17 mouse cellular contexts compared by ENCODE assay signal in genomic region chr7:4743354-4743753, GRCm38 (mm10). TPM values are rescaled to one million over a fixed set of nuclear protein-coding genes. Genes with fewer than 3 reads are reported as not detected.
DNase-seq lines count a peak whose midpoint lies in the region; ATAC-seq lines count a peak whose summit lies in the region.
"Had no signal": no experiment of that assay in that cellular context is flagged by ENCODE, and none has a peak within 500 bp of the region (broad histone marks: within the 10 kb centered on the region; RNA-seq: fewer than 3 reads in every experiment).

No protein-coding gene starts in this region.

- no peak for ATAC-seq in heart, embryonic 13.5 days (ENCODE audit: extremely low read depth, insufficient number of reproducible peaks, low FRiP score, low TSS enrichment)
- no peak for ATAC-seq in neural tube, embryonic 12.5 days (ENCODE audit: low FRiP score, low read depth)
- no peak for ATAC-seq in liver, embryonic 11.5 days (replicated peaks; ENCODE audit: low FRiP score)
- ATAC-seq: intestine, embryonic 15.5 days had no signal

- no peak overlapping the region for H3K4me2 ChIP-seq in heart, embryonic 13.5 days
- H3K4me2 ChIP-seq in neural tube, embryonic 12.5 days (replicated peaks): 0 out of 2 replicates have a peak overlapping the region, but pooled peaks have one; percentile 86
- peak overlapping the region; percentile 81 for H3K4me2 ChIP-seq in liver, embryonic 11.5 days
- H3K4me2 ChIP-seq: intestine, embryonic 15.5 days had no signal

- DNase-seq in heart, adult 8-10 months (ENCODE audit: low spot score): no peak
- no peak for DNase-seq in neural tube, embryonic 10.5 days (ENCODE audit: extremely low spot score, low spot score)
- DNase-seq in liver, embryonic 11.5 days (ENCODE audit: low spot score): no peak
- DNase-seq in lung, postnatal 25 days (ENCODE audit: low spot score): peak; percentile 54
- DNase-seq in spleen, adult 18-20 months: no peak
- DNase-seq: cerebellum, adult 2 months; embryo, embryonic 11 days; heart, postnatal 14 days; kidney, postnatal 25 days; thymus, adult 2 months had no signal

- H3K9ac ChIP-seq in heart, embryonic 13.5 days: peak overlapping the region; percentile 9; the same call in 1 of the 2 replicates
- no peak overlapping the region for H3K9ac ChIP-seq in neural tube, embryonic 12.5 days
- peak overlapping the region; percentile 97 for H3K9ac ChIP-seq in liver, embryonic 11.5 days (ENCODE audit: low read depth, low read length)
- H3K9ac ChIP-seq: intestine, embryonic 15.5 days had no signal

- peaks cover 45% of the 10 kb centered on the region for H3K4me1 ChIP-seq in heart, embryonic 13.5 days
- H3K4me1 ChIP-seq in neural tube, embryonic 12.5 days: peaks cover 31% of the 10 kb centered on the region
- H3K4me1 ChIP-seq in liver, embryonic 11.5 days (replicated peaks; ENCODE audit: control insufficient read depth, insufficient read depth, low read length): peaks cover 66% of the 10 kb centered on the region

- no peaks in the 10 kb centered on the region for H3K27me3 ChIP-seq in heart, embryonic 13.5 days (replicated peaks)
- H3K27me3 ChIP-seq in neural tube, embryonic 12.5 days (replicated peaks): no peaks in the 10 kb centered on the region
- H3K27me3 ChIP-seq in liver, embryonic 11.5 days (replicated peaks; ENCODE audit: control insufficient read depth, insufficient read depth, low read length): no peaks in the 10 kb centered on the region
- H3K27me3 ChIP-seq: intestine, embryonic 15.5 days had no signal

- no peaks in the 10 kb centered on the region for H3K9me3 ChIP-seq in heart, embryonic 13.5 days
- no peaks in the 10 kb centered on the region for H3K9me3 ChIP-seq in neural tube, embryonic 12.5 days
- H3K9me3 ChIP-seq in liver, embryonic 11.5 days (ENCODE audit: control insufficient read depth, low read length): no peaks in the 10 kb centered on the region
- H3K9me3 ChIP-seq: intestine, embryonic 15.5 days had no signal

- H3K36me3 ChIP-seq in heart, embryonic 13.5 days: peaks cover 53% of the 10 kb centered on the region
- peaks cover 31% of the 10 kb centered on the region for H3K36me3 ChIP-seq in neural tube, embryonic 12.5 days
- H3K36me3 ChIP-seq in liver, embryonic 11.5 days (ENCODE audit: control insufficient read depth, insufficient read depth, low read length): peaks cover 29% of the 10 kb centered on the region

- 47% methylated on average over 2 of the region's 2 CpGs for WGBS in heart, embryonic 13.5 days
- WGBS in neural tube, embryonic 12.5 days: 75% methylated on average over 2 of the region's 2 CpGs
- 34% methylated on average over 2 of the region's 2 CpGs for WGBS in liver, embryonic 11.5 days

- no peak overlapping the region for H3K27ac ChIP-seq in heart, embryonic 13.5 days (replicated peaks)
- no peak overlapping the region for H3K27ac ChIP-seq in neural tube, embryonic 12.5 days
- H3K27ac ChIP-seq in liver, embryonic 11.5 days (ENCODE audit: low read depth, low read length): peak overlapping the region; percentile 92
- H3K27ac ChIP-seq: intestine, embryonic 15.5 days had no signal

- no peak overlapping the region for H3K4me3 ChIP-seq in heart, embryonic 13.5 days
- H3K4me3 ChIP-seq in neural tube, embryonic 12.5 days: no peak overlapping the region
- peak overlapping the region; percentile 86 for H3K4me3 ChIP-seq in liver, embryonic 11.5 days (ENCODE audit: low read depth, low read length)
- H3K4me3 ChIP-seq: intestine, embryonic 15.5 days had no signal

RNA-seq across cellular contexts. Expression of gene Kmt5c, which starts 3.4 kb away (rescaled TPM):
- 57.1 and 60.0 TPM in 2 replicates for polyA plus RNA-seq in heart, embryonic 13.5 days (2015; fragmentation: Nextera tagmentation; extraction: Ambion mirVana)
- total RNA-seq in heart, adult 8-10 months (2022): 10 to 100 TPM in 2 of 4 experiments, 1 to 10 TPM in 2; 7.5 to 10.8 (median 9.7) TPM
- 96.5 and 98.5 TPM in 2 replicates for polyA plus RNA-seq in neural tube, embryonic 12.5 days (2016; fragmentation: Nextera tagmentation; extraction: Ambion mirVana)
- polyA plus RNA-seq in liver, embryonic 11.5 days (2014; fragmentation: Nextera tagmentation; extraction: Ambion mirVana): 88.8 and 97.1 TPM in 2 replicates

RNA-seq across cellular contexts. Expression of gene Cox6b2, which starts 9.5 kb away (rescaled TPM):
- 35.4 and 36.4 TPM in 2 replicates for polyA plus RNA-seq in heart, embryonic 13.5 days (2015; fragmentation: Nextera tagmentation; extraction: Ambion mirVana)
- 1 to 10 TPM; 1.8 to 3.8 (median 2.8) TPM for total RNA-seq in heart, adult 8-10 months (2022)
- 27.3 and 33.4 TPM in 2 replicates for polyA plus RNA-seq in neural tube, embryonic 12.5 days (2016; fragmentation: Nextera tagmentation; extraction: Ambion mirVana)
- polyA plus RNA-seq in liver, embryonic 11.5 days (2014; fragmentation: Nextera tagmentation; extraction: Ambion mirVana): 111 and 116 TPM in 2 replicates

RNA-seq across cellular contexts. Expression of gene Tmem150b, which starts 18.3 kb away (rescaled TPM):
- 0.05 and 0.07 TPM in 2 replicates for polyA plus RNA-seq in heart, embryonic 13.5 days (2015; fragmentation: Nextera tagmentation; extraction: Ambion mirVana)
- total RNA-seq in heart, adult 8-10 months (2022): under 1 TPM in 3 of 4 experiments, not detected in 1; 0.12 to 0.24 (median 0.17) TPM
- polyA plus RNA-seq in neural tube, embryonic 12.5 days (2016; fragmentation: Nextera tagmentation; extraction: Ambion mirVana): 0.11 and 0.14 TPM in 2 replicates
- 0.16 TPM in 1 of 2 replicates, not detected in the other for polyA plus RNA-seq in liver, embryonic 11.5 days (2014; fragmentation: Nextera tagmentation; extraction: Ambion mirVana)
- total RNA-seq: heart, postnatal 14 days; layer of hippocampus, postnatal 25 days; left cerebral cortex, postnatal 36 days had no signal
- polyA plus RNA-seq: cerebellum, adult 2 months had no signal

RNA-seq across cellular contexts. Expression of gene Fam71e2, which starts 27.7 kb away (rescaled TPM):
- polyA plus RNA-seq in heart, embryonic 13.5 days (2015; fragmentation: Nextera tagmentation; extraction: Ambion mirVana): not detected in 2 replicates
- total RNA-seq in heart, adult 8-10 months (2022): not detected
- not detected in 2 replicates for polyA plus RNA-seq in neural tube, embryonic 12.5 days (2016; fragmentation: Nextera tagmentation; extraction: Ambion mirVana)
- not detected in 2 replicates for polyA plus RNA-seq in liver, embryonic 11.5 days (2014; fragmentation: Nextera tagmentation; extraction: Ambion mirVana)
- total RNA-seq: gastrocnemius, postnatal 4 days; heart, postnatal 14 days; layer of hippocampus, postnatal 25 days; left cerebral cortex, postnatal 36 days had no signal
- polyA plus RNA-seq: cerebellum, adult 2 months; intestine, embryonic 15.5 days; lung, embryonic 16.5 days had no signal

RNA-seq across cellular contexts. Expression of gene Il11, which starts 39.3 kb away (rescaled TPM):
- 0.09 TPM in 1 of 2 replicates, not detected in the other for polyA plus RNA-seq in heart, embryonic 13.5 days (2015; fragmentation: Nextera tagmentation; extraction: Ambion mirVana)
- under 1 TPM in 1 of 4 experiments, not detected in 3; 0.19 TPM for total RNA-seq in heart, adult 8-10 months (2022)
- 0.34 and 0.51 TPM in 2 replicates for polyA plus RNA-seq in neural tube, embryonic 12.5 days (2016; fragmentation: Nextera tagmentation; extraction: Ambion mirVana)
- 0.12 TPM in 1 of 2 replicates, not detected in the other for polyA plus RNA-seq in liver, embryonic 11.5 days (2014; fragmentation: Nextera tagmentation; extraction: Ambion mirVana)
